Comparison of ENCODE assay signal across 7 mouse cellular contexts in genomic region chr15:80132452-80132851, GRCm38 (mm10). TPM values are rescaled to one million over a fixed set of nuclear protein-coding genes. Genes with fewer than 3 reads are reported as not detected.
DNase-seq lines count a peak whose midpoint lies in the region; ATAC-seq and TF ChIP-seq lines count a peak whose summit lies in the region.

No protein-coding gene starts in this region.

- intact Hi-C loops in left cerebral cortex, adult 2 months (cut with DNase I), result no loop called here

- DNase-seq in left cerebral cortex, adult 2 months (ENCODE audit: extremely low spot score in 1 of 2, low spot score in 2 of 2), result no peak
- DNase-seq in left cerebral cortex, adult 11 months (ENCODE audit: low spot score), result no peak
- no peak for DNase-seq in forebrain, embryonic 11.5 days (ENCODE audit: low spot score)
- DNase-seq in layer of hippocampus, adult 18-20 months (ENCODE audit: low spot score in 2 of 2), result no peak
- DNase-seq in frontal cortex, postnatal 36 days (ENCODE audit: low spot score in 2 of 2), result no peak

- H3K4me3 ChIP-seq in left cerebral cortex, adult 2 months, result peak overlapping the region; percentile 89
- peak overlapping the region; percentile 51 for H3K4me3 ChIP-seq in forebrain, embryonic 11.5 days (ENCODE audit: low read depth, low read length)
- H3K4me3 ChIP-seq in limb, embryonic 12.5 days (replicated peaks), result peak overlapping the region; percentile 72
- no peak overlapping the region for H3K4me3 ChIP-seq in neural tube, embryonic 14.5 days (ENCODE audit: low read depth, low read length)

- peak overlapping the region; percentile 40; the same call in 1 of the 2 replicates for H3K27ac ChIP-seq in left cerebral cortex, adult 2 months
- H3K27ac ChIP-seq in forebrain, embryonic 11.5 days (ENCODE audit: low read depth, low read length), result no peak overlapping the region
- H3K27ac ChIP-seq in limb, embryonic 12.5 days, result peak overlapping the region; percentile 100; the same call in 1 of the 2 replicates
- H3K27ac ChIP-seq in neural tube, embryonic 14.5 days (ENCODE audit: low read depth, low read length), result peak overlapping the region; percentile 98

- H3K9ac ChIP-seq in forebrain, embryonic 11.5 days (ENCODE audit: low read length), result peak overlapping the region; percentile 80; the same call in 1 of the 2 replicates
- no peak overlapping the region for H3K9ac ChIP-seq in limb, embryonic 12.5 days (replicated peaks)
- no peak overlapping the region for H3K9ac ChIP-seq in neural tube, embryonic 14.5 days (replicated peaks; ENCODE audit: low read depth, low read length)

- H3K36me3 ChIP-seq in forebrain, embryonic 11.5 days (ENCODE audit: control insufficient read depth, insufficient read depth, low read length), result no peaks in the 10 kb centered on the region; the same call in 1 of the 2 replicates
- H3K36me3 ChIP-seq in limb, embryonic 12.5 days, result peaks cover 16% of the 10 kb centered on the region
- no peaks in the 10 kb centered on the region for H3K36me3 ChIP-seq in neural tube, embryonic 14.5 days (ENCODE audit: control insufficient read depth, insufficient read depth, low read length)

- H3K4me1 ChIP-seq in forebrain, embryonic 11.5 days (replicated peaks; ENCODE audit: control insufficient read depth, insufficient read depth, low read length), result peaks cover 9% of the 10 kb centered on the region
- H3K4me1 ChIP-seq in limb, embryonic 12.5 days (replicated peaks), result peaks cover 12% of the 10 kb centered on the region
- H3K4me1 ChIP-seq in neural tube, embryonic 14.5 days (ENCODE audit: control insufficient read depth, insufficient read depth, low read length), result 0 out of 2 replicates have a peak, but pooled peaks cover 10% of the 10 kb centered on the region

- no peak for TF ChIP-seq CTCF in left cerebral cortex, adult 2 months (IDR thresholded peaks at IDR 0.05)

- H3K4me2 ChIP-seq in forebrain, embryonic 11.5 days (ENCODE audit: low read depth, low read length, severe bottlenecking), result peak overlapping the region; percentile 88; the same call in 1 of the 2 replicates
- H3K4me2 ChIP-seq in limb, embryonic 12.5 days, result peak overlapping the region; percentile 84
- H3K4me2 ChIP-seq in neural tube, embryonic 14.5 days (ENCODE audit: low read depth, low read length), result peak overlapping the region; percentile 51; the same call in 1 of the 2 replicates

- no peaks in the 10 kb centered on the region for H3K9me3 ChIP-seq in forebrain, embryonic 11.5 days (ENCODE audit: control insufficient read depth, low read length)
- 0 out of 2 replicates have a peak, but pooled peaks cover 3% of the 10 kb centered on the region for H3K9me3 ChIP-seq in limb, embryonic 12.5 days
- H3K9me3 ChIP-seq in neural tube, embryonic 14.5 days (ENCODE audit: control insufficient read depth, low read length), result no peaks in the 10 kb centered on the region

- ATAC-seq in forebrain, embryonic 11.5 days (replicated peaks; ENCODE audit: low FRiP score), result 0 out of 2 replicates have a peak, but pooled peaks have one; percentile 11
- no peak for ATAC-seq in limb, embryonic 12.5 days (ENCODE audit: insufficient number of reproducible peaks, insufficient read depth, low FRiP score, low TSS enrichment, low read depth)
- ATAC-seq in neural tube, embryonic 14.5 days (ENCODE audit: low read depth), result no peak

- 84% methylated on average over 9 of the region's 9 CpGs for WGBS in forebrain, embryonic 11.5 days
- WGBS in limb, embryonic 12.5 days, result 76% methylated on average over 9 of the region's 9 CpGs
- WGBS in neural tube, embryonic 14.5 days, result 79% methylated on average over 9 of the region's 9 CpGs

- H3K27me3 ChIP-seq in forebrain, embryonic 11.5 days (ENCODE audit: control insufficient read depth, insufficient read depth, low read length), result no peaks in the 10 kb centered on the region
- no peaks in the 10 kb centered on the region for H3K27me3 ChIP-seq in limb, embryonic 12.5 days
- no peaks in the 10 kb centered on the region for H3K27me3 ChIP-seq in neural tube, embryonic 14.5 days (ENCODE audit: control insufficient read depth, insufficient read depth, low read length)

RNA-seq across cellular contexts. Expression of gene Tab1, which starts 0.5 kb away (rescaled TPM):
- 10 to 100 TPM; 23.7 to 26.4 TPM for total RNA-seq in left cerebral cortex, adult 2 months (2021)
- 36.7 and 40.0 TPM in 2 replicates for polyA plus RNA-seq in forebrain, embryonic 11.5 days (2014; fragmentation: Nextera tagmentation; extraction: Ambion mirVana)
- polyA plus RNA-seq in limb, embryonic 12.5 days (2016; fragmentation: Nextera tagmentation; extraction: Ambion mirVana), result 49.2 and 49.3 TPM in 2 replicates
- 30.1 and 36.6 TPM in 2 replicates for polyA plus RNA-seq in neural tube, embryonic 14.5 days (2014; fragmentation: Nextera tagmentation; extraction: Ambion mirVana)
- total RNA-seq in layer of hippocampus, adult 18-20 months (2021), result 10 to 100 TPM; 21.2 to 23.4 TPM

RNA-seq across cellular contexts. Expression of gene Rpl3, which starts 40.8 kb away (rescaled TPM):
- total RNA-seq in left cerebral cortex, adult 2 months (2021), result 100 to 1,000 TPM; 439 to 468 TPM
- polyA plus RNA-seq in forebrain, embryonic 11.5 days (2014; fragmentation: Nextera tagmentation; extraction: Ambion mirVana), result 1,023 and 1,042 TPM in 2 replicates
- polyA plus RNA-seq in limb, embryonic 12.5 days (2016; fragmentation: Nextera tagmentation; extraction: Ambion mirVana), result 981 and 1,001 TPM in 2 replicates
- 633 and 702 TPM in 2 replicates for polyA plus RNA-seq in neural tube, embryonic 14.5 days (2014; fragmentation: Nextera tagmentation; extraction: Ambion mirVana)
- total RNA-seq in layer of hippocampus, adult 18-20 months (2021), result 100 to 1,000 TPM; 600 to 628 TPM

RNA-seq across cellular contexts. Expression of gene Mgat3, which starts 41.1 kb away (rescaled TPM):
- total RNA-seq in left cerebral cortex, adult 2 months (2021), result 100 to 1,000 TPM; 119 to 129 TPM
- polyA plus RNA-seq in forebrain, embryonic 11.5 days (2014; fragmentation: Nextera tagmentation; extraction: Ambion mirVana), result 8.8 and 9.2 TPM in 2 replicates
- polyA plus RNA-seq in limb, embryonic 12.5 days (2016; fragmentation: Nextera tagmentation; extraction: Ambion mirVana), result 7.2 and 7.9 TPM in 2 replicates
- polyA plus RNA-seq in neural tube, embryonic 14.5 days (2014; fragmentation: Nextera tagmentation; extraction: Ambion mirVana), result 24.2 and 25.7 TPM in 2 replicates
- total RNA-seq in layer of hippocampus, adult 18-20 months (2021), result 100 to 1,000 TPM; 114 to 118 TPM

RNA-seq across cellular contexts. Expression of gene Syngr1, which starts 41.3 kb away (rescaled TPM):
- 100 to 1,000 TPM; 429 to 434 TPM for total RNA-seq in left cerebral cortex, adult 2 months (2021)
- polyA plus RNA-seq in forebrain, embryonic 11.5 days (2014; fragmentation: Nextera tagmentation; extraction: Ambion mirVana), result 11.3 and 13.6 TPM in 2 replicates
- 3.9 and 4.1 TPM in 2 replicates for polyA plus RNA-seq in limb, embryonic 12.5 days (2016; fragmentation: Nextera tagmentation; extraction: Ambion mirVana)
- 27.3 and 30.3 TPM in 2 replicates for polyA plus RNA-seq in neural tube, embryonic 14.5 days (2014; fragmentation: Nextera tagmentation; extraction: Ambion mirVana)
- total RNA-seq in layer of hippocampus, adult 18-20 months (2021), result 100 to 1,000 TPM; 370 to 379 TPM
